Mouse (Mus musculus) lung, embryonic 16.5 days (tissue): ENCODE results near the gene Zscan20. TPM values are rescaled to one million over a fixed set of nuclear protein-coding genes. Genes with fewer than 3 reads are reported as not detected.
"Not testable (repeated sequence)": the region's sequence is repeated elsewhere in the genome, so short reads cannot be mapped to it uniquely, and the experiment has no call there.

Source experiments
- ATAC-seq: fragments of 200-750 bp; cut with Nextera tagmentation; 2 replicates; pipeline ENCODE4 v1.8.0; 2017; ENCODE audit warnings: low read depth, mild to moderate bottlenecking, moderate library complexity
- H3K27ac ChIP-seq: fragments of 300-500 bp; sonication (generic); 2 replicates; pipeline ENCODE4 v1.5.1; 2014; ENCODE audit warnings: mild to moderate bottlenecking, control low read depth, low read length
- H3K27me3 ChIP-seq: fragments of 300-500 bp; sonication (generic); 2 replicates; pipeline ENCODE4 v1.6.1; 2014; ENCODE audit warnings: low read depth, low read length, mixed read lengths; ENCODE audit not compliant: control insufficient read depth, insufficient read depth
- H3K36me3 ChIP-seq: fragments of 300-500 bp; sonication (generic); 2 replicates; pipeline ENCODE4 v1.6.1; 2014; ENCODE audit warnings: low read length; ENCODE audit not compliant: control insufficient read depth, insufficient read depth
- H3K4me1 ChIP-seq: fragments of 300-500 bp; sonication (generic); replicated peaks from 2 replicates; pipeline ENCODE4 v1.6.1; 2014; ENCODE audit warnings: low read length, mixed read lengths; ENCODE audit not compliant: control insufficient read depth, insufficient read depth
- H3K4me2 ChIP-seq: fragments of 300-500 bp; sonication (generic); 2 replicates; pipeline ENCODE4 v1.6.1; 2014; ENCODE audit warnings: low read depth, low read length, control low read depth
- H3K4me3 ChIP-seq: fragments of 300-500 bp; sonication (generic); 2 replicates; pipeline ENCODE4 v1.5.1; 2014; ENCODE audit warnings: mild to moderate bottlenecking, low read length, control low read depth
- H3K9ac ChIP-seq: fragments of 300-500 bp; sonication (generic); 2 replicates; pipeline ENCODE4 v1.6.1; 2014; ENCODE audit warnings: low read length, control low read depth
- H3K9me3 ChIP-seq: fragments of 300-500 bp; sonication (generic); 2 replicates; pipeline ENCODE4 v1.6.1; 2016; ENCODE audit warnings: low read length; ENCODE audit not compliant: control insufficient read depth
- WGBS: fragments of 180-500 bp; shearing (Covaris S2); extraction: QIAGEN DNeasy Blood & Tissue Kit; methylation state at CpG from one replicate; pipeline ENCODE4 v1.1.7; 2014; 5-methylcytosine and 5-hydroxymethylcytosine counted together
- polyA plus RNA-seq: library from polyadenylated mRNA; unstranded; fragments of >200 nt; fragmentation: Nextera tagmentation; extraction: Ambion mirVana; gene quantifications from 2 replicates; pipeline ENCODE4 v1.2.1, GENCODE M21; 2015

The Zscan20 gene
- polyA plus RNA-seq, 1 experiment from 2014 or later = 4.5 TPM

GRCm38 (mm10) chr4:128597801-128598560 lies 11.9 kb downstream of the Zscan20 start:
- Histone ChIP-seq H3K36me3 (no peaks in the 10 kb centered on the region), H3K27me3 (no peaks in the 10 kb centered on the region), H3K9me3 (no peaks in the 10 kb centered on the region), H3K4me1 (no peaks in the 10 kb centered on the region), H3K4me2 (no peak overlapping the region), H3K27ac (no peak overlapping the region), H3K9ac (no peak overlapping the region), H3K4me3 (no peak overlapping the region)
- WGBS = 71% methylated on average over 12 of the region's 12 CpGs
- no peak for ATAC-seq

- H3K4me1 ChIP-seq = no peaks in the 10 kb centered on the region
- peaks cover 5% of the 10 kb centered on the region; the same call in 1 of the 2 replicates for H3K36me3 ChIP-seq
- H3K4me3 ChIP-seq = no peak overlapping the region
- H3K9ac ChIP-seq = no peak overlapping the region
- WGBS = 85% methylated on average over 5 of the region's 5 CpGs
- H3K9me3 ChIP-seq = no peaks in the 10 kb centered on the region
- no peaks in the 10 kb centered on the region for H3K27me3 ChIP-seq
- no peak overlapping the region for H3K27ac ChIP-seq
- H3K4me2 ChIP-seq = no peak overlapping the region
- ATAC-seq = no peak
Observed at GRCm38 (mm10) chr4:128594062-128594461, 15.8 kb downstream of the Zscan20 start.

DNA sequence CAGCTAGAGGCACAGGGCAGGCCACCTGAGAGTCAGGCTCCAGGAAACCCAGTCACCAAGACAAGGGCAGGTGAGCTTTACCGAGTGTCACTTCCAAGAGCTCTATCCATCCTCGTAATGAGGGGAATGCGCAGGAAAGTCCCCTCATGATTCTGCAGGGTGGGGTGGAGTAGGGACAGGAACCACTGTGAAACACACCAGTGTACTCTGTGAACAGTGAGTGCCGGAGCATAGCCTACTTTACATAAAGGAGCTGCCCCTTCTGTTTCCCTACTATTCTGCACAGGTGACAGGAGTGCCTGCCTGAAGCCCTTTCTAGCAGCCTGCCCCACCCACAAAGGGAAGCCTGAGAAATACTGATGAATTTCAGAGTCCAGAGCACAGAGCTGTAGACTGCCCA lies 16.6 kb downstream of the Zscan20 start:
- no peak overlapping the region for H3K9ac ChIP-seq
- no peaks in the 10 kb centered on the region for H3K4me1 ChIP-seq
- H3K4me2 ChIP-seq = no peak overlapping the region
- WGBS = 91% methylated on average over 4 of the region's 4 CpGs
- H3K4me3 ChIP-seq = no peak overlapping the region
- peaks cover 6% of the 10 kb centered on the region; the same call in 1 of the 2 replicates for H3K36me3 ChIP-seq
- no peaks in the 10 kb centered on the region for H3K27me3 ChIP-seq
- no peak overlapping the region for H3K27ac ChIP-seq
- no peaks in the 10 kb centered on the region for H3K9me3 ChIP-seq
- no peak for ATAC-seq

GRCm38 (mm10) chr4:128579182-128579581 lies 30.7 kb downstream of the Zscan20 start:
- H3K4me3 ChIP-seq = no peak overlapping the region
- no peaks in the 10 kb centered on the region for H3K4me1 ChIP-seq
- H3K9me3 ChIP-seq = peaks cover 32% of the 10 kb centered on the region
- no peak overlapping the region for H3K27ac ChIP-seq
- no peak for ATAC-seq
- H3K36me3 ChIP-seq = peaks cover 26% of the 10 kb centered on the region
- H3K9ac ChIP-seq = no peak overlapping the region
- H3K4me2 ChIP-seq = no peak overlapping the region
- no peaks in the 10 kb centered on the region for H3K27me3 ChIP-seq
- 69% methylated on average over 4 of the region's 4 CpGs for WGBS

DNA sequence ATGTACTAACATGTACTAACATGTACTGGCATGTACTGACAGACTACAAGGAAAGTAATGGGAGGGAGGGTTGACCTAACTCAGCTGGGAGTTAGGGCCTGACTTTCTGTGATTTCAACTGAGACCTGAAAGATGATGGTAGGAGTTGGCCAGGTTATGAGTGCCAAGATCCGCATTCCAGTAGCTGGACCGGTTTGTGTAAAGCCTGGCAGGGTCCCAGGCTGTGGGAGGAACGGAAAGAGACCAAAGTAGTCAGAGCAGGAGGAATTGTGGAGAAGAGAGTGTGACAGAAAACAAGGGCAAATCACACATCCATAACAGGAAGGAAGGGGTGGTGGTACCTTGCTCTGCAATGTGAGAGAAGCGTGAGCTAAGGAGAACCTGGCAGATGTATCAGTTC lies 34.1 kb downstream of the Zscan20 start:
- Histone ChIP-seq H3K4me2 (no peak overlapping the region), H3K4me1 (no peaks in the 10 kb centered on the region), H3K27me3 (no peaks in the 10 kb centered on the region), H3K9ac (no peak overlapping the region), H3K9me3 (0 out of 2 replicates have a peak, but pooled peaks cover 2% of the 10 kb centered on the region), H3K27ac (no peak overlapping the region), H3K4me3 (no peak overlapping the region), H3K36me3 (peaks cover 2% of the 10 kb centered on the region)
- 58% methylated on average over 4 of the region's 4 CpGs for WGBS
- ATAC-seq = no peak

GRCm38 (mm10) chr4:128560327-128560726 lies 49.6 kb downstream of the Zscan20 start:
- Histone ChIP-seq H3K36me3 (no peaks in the 10 kb centered on the region), H3K27ac (no peak overlapping the region), H3K27me3 (no peaks in the 10 kb centered on the region), H3K4me3 (no peak overlapping the region), H3K4me1 (no peaks in the 10 kb centered on the region), H3K9me3 (no peaks in the 10 kb centered on the region), H3K9ac (no peak overlapping the region), H3K4me2 (no peak overlapping the region)
- no peak for ATAC-seq
- WGBS = 84% methylated on average over 3 of the region's 3 CpGs

DNA sequence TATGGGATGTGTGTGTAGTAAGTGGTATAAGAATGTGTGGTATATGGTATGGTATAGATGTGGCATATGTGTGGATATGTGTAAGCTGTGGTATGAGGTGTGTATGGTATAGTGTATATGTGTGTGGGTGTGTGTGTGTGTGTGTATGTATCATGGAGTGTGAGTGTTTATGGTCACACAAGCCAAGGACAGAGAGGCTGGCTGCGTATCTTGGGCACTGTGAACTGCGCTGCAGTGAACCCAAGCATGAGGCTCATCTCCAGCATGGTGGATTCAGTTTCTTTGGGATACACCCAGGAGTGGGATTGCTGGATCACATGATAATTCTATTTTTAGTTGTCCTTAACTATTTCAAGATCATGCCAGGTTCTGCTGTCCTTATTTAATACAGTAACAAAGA lies 55.7 kb downstream of the Zscan20 start:
- WGBS = 91% methylated on average over 2 of the region's 2 CpGs
- no peak overlapping the region for H3K4me2 ChIP-seq

DNA sequence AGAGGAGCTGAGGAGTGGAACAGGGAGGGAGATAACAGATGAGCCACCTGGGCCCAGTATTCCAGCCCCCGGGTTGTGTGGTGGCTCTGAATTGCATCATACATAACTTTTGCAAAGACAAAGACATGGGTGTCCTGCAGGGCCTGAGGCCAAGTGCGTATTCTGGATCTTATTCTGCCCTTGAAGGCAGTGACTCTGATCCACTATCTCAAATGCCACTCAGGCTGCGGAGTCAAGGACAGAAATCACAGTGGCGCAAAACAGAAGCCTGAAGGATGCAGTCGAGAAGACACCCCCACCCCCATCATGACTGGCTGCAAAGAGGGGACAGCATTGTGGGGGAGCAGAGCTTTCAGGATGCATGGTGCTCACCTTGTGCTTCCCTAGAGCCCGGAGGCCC lies 59.1 kb downstream of the Zscan20 start:
- 76% methylated on average over 6 of the region's 6 CpGs for WGBS
- no peak overlapping the region for H3K4me2 ChIP-seq
- no peak for ATAC-seq

More for the DNA sequence above, 55.7 kb downstream of the Zscan20 start:
- no peaks in the 10 kb centered on the region for H3K9me3 ChIP-seq
- no peak overlapping the region for H3K9ac ChIP-seq
- H3K4me1 ChIP-seq = no peaks in the 10 kb centered on the region
- no peaks in the 10 kb centered on the region for H3K36me3 ChIP-seq
- H3K27me3 ChIP-seq = no peaks in the 10 kb centered on the region
- no peak overlapping the region for H3K27ac ChIP-seq
- H3K4me3 ChIP-seq = no peak overlapping the region
- ATAC-seq = no peak

DNA sequence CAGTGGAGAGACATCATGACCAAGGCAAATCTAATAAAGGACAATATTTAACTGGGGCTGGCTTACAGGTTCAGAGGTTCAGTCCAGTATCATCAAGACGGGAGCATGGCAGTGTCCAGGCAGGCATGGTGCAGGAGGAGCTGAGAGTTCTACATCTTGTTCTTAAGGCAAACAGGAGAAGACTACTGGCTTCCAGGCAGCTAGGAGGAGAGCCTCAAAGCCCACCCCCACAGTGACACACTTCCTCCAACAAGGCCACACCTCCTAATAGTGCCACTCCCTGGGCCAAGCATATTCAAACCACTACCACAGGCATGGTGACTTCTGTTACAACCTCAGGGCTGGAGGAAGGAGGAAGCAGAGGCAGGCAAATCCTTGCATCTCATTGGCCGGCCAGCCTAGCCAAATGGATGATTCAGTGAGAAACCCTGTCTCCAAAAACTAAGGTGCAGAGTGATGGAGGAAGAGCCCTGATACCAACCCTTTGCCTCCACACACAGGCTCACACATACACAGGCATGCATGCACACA lies 65.9 kb downstream of the Zscan20 start:
- not testable (repeated sequence) for H3K4me2 ChIP-seq, H3K4me3 ChIP-seq, H3K4me1 ChIP-seq, ATAC-seq, H3K36me3 ChIP-seq, H3K9ac ChIP-seq, H3K9me3 ChIP-seq, H3K27me3 ChIP-seq, H3K27ac ChIP-seq
- WGBS = 57% methylated on average over 2 of the region's 2 CpGs

More for the DNA sequence above, 59.1 kb downstream of the Zscan20 start:
- Histone ChIP-seq H3K9ac (no peak overlapping the region), H3K27ac (no peak overlapping the region), H3K36me3 (no peaks in the 10 kb centered on the region), H3K27me3 (no peaks in the 10 kb centered on the region), H3K4me3 (no peak overlapping the region), H3K9me3 (no peaks in the 10 kb centered on the region), H3K4me1 (no peaks in the 10 kb centered on the region)
